Mouse (Mus musculus) erythroblast, adult 5-6 weeks (primary cell): ENCODE measurements around the gene Vmn1r166. TPM values are rescaled to one million over a fixed set of nuclear protein-coding genes. Genes with fewer than 3 reads are reported as not detected.
"Not testable (repeated sequence)": the region's sequence is repeated elsewhere in the genome, so short reads cannot be mapped to it uniquely, and the experiment has no call there.

Experiments used
- ATAC-seq: replicated peaks from 2 replicates; pipeline ENCODE4 v1.8.0; 2016; ENCODE audit warnings: moderate number of reproducible peaks, mild to moderate bottlenecking, moderate TSS enrichment, inconsistent platforms; ENCODE audit not compliant: poor library complexity, low FRiP score, severe bottlenecking
- total RNA-seq, 2 experiments: library from RNA; stranded (forward) in 1 of 2; stranded (reverse) in 1 of 2; fragments of 150-400 nt in 1 of 2; fragments of 200-764, 138-1000 nt in 1 of 2; gene quantifications; 2 replicates each; pipeline versions ENCODE4 v1.2.3 to v1.2.4; 2015 to 2017; ENCODE audit warnings: low replicate concordance in 2 of 2

Vmn1r166 gene
- not detected in 2 replicates for total RNA-seq (2015; ENCODE audit: low replicate concordance)
- not detected in 2 replicates for total RNA-seq (2017; ENCODE audit: low replicate concordance)

GRCm38 (mm10) chr7:23251582-23251981 lies at the start of gene Vmn1r166:
Gene Vmn1r166, minus strand, starts transcription at chr7:23251682.
- not testable (repeated sequence) for ATAC-seq

GRCm38 (mm10) chr7:23300892-23301291 lies 49.4 kb upstream of the Vmn1r166 start, which contains the start of gene Nlrp4e:
Gene Nlrp4e, plus strand, starts transcription at chr7:23301192.
- not testable (repeated sequence) for ATAC-seq

- ATAC-seq = not testable (repeated sequence)
Measured at GRCm38 (mm10) chr7:23278800-23279199, 27.3 kb upstream of the Vmn1r166 start, which contains the start of gene Gm6902. Gene Gm6902, minus strand, starts transcription at chr7:23278900.

- not testable (repeated sequence) for ATAC-seq
Measured at GRCm38 (mm10) chr7:23217032-23217431, 34.5 kb downstream of the Vmn1r166 start, which contains the start of gene Vmn1r165. Gene Vmn1r165, plus strand, starts transcription at chr7:23217332.

Other genes starting within 250 kb of the Vmn1r166 start
- gene Gm4216, start 231.8 kb downstream of the Vmn1r166 start, total RNA-seq (2015; ENCODE audit: low replicate concordance) = not detected in 2 replicates
- gene Gm4216, start 231.8 kb downstream of the Vmn1r166 start, total RNA-seq (2017; ENCODE audit: low replicate concordance) = not detected in 2 replicates
- gene Vmn1r163, start 196.1 kb downstream of the Vmn1r166 start, total RNA-seq (2015; ENCODE audit: low replicate concordance) = not detected in 2 replicates
- not detected in 2 replicates for gene Vmn1r163, start 196.1 kb downstream of the Vmn1r166 start, total RNA-seq (2017; ENCODE audit: low replicate concordance)
- gene Gm8720, start 184.2 kb downstream of the Vmn1r166 start, total RNA-seq (2015; ENCODE audit: low replicate concordance) = not detected in 2 replicates
- not detected in 2 replicates for gene Gm8720, start 184.2 kb downstream of the Vmn1r166 start, total RNA-seq (2017; ENCODE audit: low replicate concordance)
- not detected in 2 replicates for gene Gm10662, start 107.2 kb downstream of the Vmn1r166 start, total RNA-seq (2015; ENCODE audit: low replicate concordance)
- not detected in 2 replicates for gene Gm10662, start 107.2 kb downstream of the Vmn1r166 start, total RNA-seq (2017; ENCODE audit: low replicate concordance)
- not detected in 2 replicates for gene Vmn1r165, start 34.4 kb downstream of the Vmn1r166 start, total RNA-seq (2015; ENCODE audit: low replicate concordance)
- gene Vmn1r165, start 34.4 kb downstream of the Vmn1r166 start, total RNA-seq (2017; ENCODE audit: low replicate concordance) = not detected in 2 replicates
- not detected in 2 replicates for gene Gm6902, start 27.2 kb upstream of the Vmn1r166 start, total RNA-seq (2015; ENCODE audit: low replicate concordance)
- gene Gm6902, start 27.2 kb upstream of the Vmn1r166 start, total RNA-seq (2017; ENCODE audit: low replicate concordance) = not detected in 2 replicates
- not detected in 2 replicates for gene Nlrp4e, start 49.5 kb upstream of the Vmn1r166 start, total RNA-seq (2015; ENCODE audit: low replicate concordance)
- gene Nlrp4e, start 49.5 kb upstream of the Vmn1r166 start, total RNA-seq (2017; ENCODE audit: low replicate concordance) = not detected in 2 replicates
- not detected in 2 replicates for gene Nlrp5, start 134.2 kb upstream of the Vmn1r166 start, total RNA-seq (2015; ENCODE audit: low replicate concordance)
- gene Nlrp5, start 134.2 kb upstream of the Vmn1r166 start, total RNA-seq (2017; ENCODE audit: low replicate concordance) = not detected in 2 replicates